Mouse (Mus musculus) urinary bladder, postnatal 14 days (tissue): ENCODE measurements around the gene Ubald1.
A peak's percentile ranks its signal among the peaks of the same experiment; 100 is the strongest.

ENCODE experiments used
- DNase-seq: peaks from one replicate; pipeline ENCODE4 v3.0.0; 2021; ENCODE audit warnings: low spot score

Ubald1 gene

DNA sequence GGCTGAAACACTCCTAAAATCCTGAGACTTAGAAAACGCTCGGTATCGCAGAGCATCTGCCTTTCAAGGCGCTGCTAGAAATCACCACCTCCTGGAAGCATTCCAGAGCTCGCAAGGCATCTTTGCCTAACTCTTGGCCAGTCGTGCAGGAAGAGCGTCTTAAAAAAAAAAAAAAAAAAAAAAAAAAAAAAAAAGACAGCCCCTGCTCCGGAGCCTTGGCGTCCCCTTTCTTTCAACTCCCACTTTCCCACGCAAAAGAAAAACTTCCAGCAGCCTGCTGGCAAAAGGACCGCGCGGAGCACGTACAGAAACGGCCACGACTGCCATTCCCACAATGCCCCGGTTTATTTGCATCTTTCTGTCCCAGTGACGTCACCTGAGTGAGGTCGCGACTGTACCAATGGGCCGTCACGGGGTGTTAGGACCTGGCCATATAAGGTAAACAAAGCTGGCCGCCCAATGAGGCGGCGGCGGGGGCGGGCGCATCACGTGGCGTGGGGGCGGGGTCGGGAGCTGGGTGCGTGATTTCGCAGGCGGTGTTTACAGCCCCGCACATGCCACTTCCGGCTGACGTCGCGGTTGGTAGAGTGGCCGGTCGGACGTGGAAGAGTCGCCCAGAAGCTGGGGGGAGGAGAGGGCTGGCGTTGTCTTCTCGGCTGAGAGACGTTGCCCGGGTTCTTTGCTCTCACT, at the start of gene Ubald1:
Gene Ubald1 (minus strand): TSS at position 180 of the 690 bp plus-strand sequence.
- peak; percentile 98 for DNase-seq

DNA sequence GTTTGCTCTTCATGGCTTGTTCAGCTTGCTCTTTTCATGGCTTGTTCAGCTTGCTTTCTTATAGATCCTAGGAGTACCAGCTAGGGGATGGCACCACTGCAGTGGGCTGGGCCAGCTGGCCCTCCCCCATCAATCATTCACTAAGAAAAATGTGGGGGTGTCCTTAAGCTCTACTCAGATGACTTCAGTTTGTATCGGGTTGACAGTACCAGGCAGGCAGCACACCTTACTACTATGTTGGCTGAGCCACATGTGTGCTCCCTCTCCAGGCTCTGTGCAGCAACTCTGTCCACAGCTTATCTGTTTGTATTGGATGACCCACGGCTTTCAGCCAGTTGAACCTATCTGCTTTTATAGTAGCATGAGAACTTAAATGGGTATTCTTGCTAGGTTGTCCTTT, 48.4 kb upstream of the Ubald1 start:
- no peak for DNase-seq

DNA sequence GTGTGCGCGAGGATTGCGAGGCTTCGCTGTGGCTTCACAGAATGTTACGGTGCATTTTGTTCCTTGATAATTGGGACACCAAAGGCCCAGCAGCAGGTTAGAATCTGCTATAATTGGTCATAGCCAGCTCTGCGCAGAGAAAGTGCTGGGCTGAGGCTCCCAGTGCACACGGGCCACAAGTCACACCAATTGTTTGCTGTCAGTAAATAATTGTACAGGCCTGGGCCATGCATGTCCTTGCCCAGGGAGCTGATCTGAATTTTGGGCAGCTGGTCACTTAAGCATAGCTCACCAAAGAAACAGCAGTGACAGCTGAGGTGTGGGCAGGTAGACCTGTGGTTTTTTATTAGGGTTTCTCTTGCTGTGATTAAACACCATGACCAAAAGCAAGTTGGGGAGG, 47.9 kb upstream of the Ubald1 start:
- DNase-seq, result no peak

DNA sequence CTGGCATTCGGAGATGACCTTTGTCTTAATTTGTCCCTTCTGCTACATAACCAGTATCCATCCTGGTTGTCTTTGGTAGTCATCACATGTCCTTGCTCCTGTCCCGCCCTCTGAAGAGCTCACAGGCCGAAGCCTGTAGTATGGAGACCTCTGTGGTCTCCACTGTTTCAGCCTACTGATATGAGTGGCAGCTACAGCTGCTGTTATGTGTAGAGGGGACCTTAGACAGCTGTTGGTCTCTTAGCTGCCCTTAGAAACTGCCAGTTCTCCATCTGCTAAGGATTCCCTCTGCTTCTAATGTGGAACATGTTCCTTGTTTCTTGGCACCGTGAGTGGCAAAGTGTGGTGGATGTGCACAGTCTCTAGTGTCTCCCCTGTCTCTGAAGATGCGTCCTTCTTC, 43.9 kb upstream of the Ubald1 start:
- no peak for DNase-seq

DNA sequence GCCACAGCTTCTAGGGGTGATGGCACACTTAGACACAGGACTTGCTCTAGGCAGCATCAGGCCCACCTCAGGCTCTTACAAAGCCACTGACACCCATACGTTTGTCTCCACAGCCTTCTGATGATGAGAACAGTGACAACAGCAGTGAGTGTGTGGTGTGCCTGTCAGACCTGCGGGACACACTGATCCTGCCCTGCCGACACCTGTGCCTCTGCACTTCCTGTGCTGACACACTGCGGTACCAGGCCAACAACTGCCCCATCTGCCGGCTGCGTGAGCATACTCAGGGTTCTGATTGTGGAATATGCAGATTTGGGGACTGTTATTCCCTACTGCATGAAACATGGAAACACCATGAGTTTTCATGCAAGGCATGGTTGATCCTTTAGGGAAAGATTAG, 42.4 kb upstream of the Ubald1 start:
- DNase-seq, result no peak

DNA sequence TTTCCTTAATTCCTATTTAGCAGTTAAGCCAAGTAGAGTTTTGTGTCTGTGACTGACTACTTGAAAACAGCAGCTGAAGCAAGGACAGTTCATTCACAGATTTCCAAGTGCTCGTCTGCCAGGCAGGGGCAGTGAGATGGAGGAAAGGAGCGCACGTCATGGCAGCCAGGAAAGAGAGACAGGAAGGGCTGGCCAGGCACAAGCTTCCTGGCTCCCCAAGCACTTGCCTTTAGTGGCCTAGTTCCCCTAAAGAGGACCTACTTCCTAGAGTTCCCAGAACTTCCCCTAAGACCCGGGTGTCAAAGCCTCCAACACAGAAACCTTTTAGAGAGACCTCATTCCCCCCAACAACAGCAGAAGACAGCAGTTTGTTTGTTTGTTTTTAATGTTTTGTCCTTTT, 40.4 kb upstream of the Ubald1 start:
- no peak for DNase-seq

DNA sequence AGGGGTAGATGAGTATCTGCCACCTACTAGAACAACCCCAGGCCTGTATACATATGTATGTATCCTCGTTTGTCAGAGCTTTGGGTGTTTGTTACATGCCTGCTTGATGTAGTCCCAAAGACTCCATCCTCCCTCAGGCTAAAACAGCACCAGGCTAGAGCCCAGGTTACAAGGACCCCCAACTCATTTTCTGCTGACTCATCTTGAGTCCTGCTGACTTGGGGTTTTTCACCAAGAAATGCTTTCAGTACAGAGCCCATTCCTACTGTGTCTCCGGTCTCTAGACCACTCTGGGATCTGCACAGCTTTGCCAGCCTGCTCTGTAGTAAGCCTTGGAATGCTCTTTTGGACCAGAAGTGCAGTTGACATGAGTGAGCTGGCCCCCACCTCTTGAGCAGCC, 36.5 kb upstream of the Ubald1 start:
- no peak for DNase-seq

DNA sequence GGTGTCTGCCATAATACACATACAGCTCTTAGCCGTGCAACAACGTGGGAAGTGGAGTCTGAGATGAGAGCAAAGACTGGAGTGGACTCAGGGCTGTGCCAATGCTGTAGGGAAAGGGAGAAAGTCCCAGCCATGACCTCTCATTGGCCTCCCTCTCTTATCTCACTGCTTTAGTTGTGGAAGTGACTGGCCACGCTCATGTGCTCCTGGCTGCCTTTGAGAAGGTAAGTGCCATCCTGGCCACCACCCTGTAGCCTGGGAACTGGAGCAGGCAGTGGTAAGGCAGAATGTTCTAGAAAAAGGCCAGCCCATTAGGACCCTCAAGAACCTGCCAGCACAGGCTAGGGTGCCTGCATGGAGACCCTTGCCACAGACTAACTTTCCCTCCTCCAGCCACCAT, 35.8 kb upstream of the Ubald1 start:
- no peak for DNase-seq

DNA sequence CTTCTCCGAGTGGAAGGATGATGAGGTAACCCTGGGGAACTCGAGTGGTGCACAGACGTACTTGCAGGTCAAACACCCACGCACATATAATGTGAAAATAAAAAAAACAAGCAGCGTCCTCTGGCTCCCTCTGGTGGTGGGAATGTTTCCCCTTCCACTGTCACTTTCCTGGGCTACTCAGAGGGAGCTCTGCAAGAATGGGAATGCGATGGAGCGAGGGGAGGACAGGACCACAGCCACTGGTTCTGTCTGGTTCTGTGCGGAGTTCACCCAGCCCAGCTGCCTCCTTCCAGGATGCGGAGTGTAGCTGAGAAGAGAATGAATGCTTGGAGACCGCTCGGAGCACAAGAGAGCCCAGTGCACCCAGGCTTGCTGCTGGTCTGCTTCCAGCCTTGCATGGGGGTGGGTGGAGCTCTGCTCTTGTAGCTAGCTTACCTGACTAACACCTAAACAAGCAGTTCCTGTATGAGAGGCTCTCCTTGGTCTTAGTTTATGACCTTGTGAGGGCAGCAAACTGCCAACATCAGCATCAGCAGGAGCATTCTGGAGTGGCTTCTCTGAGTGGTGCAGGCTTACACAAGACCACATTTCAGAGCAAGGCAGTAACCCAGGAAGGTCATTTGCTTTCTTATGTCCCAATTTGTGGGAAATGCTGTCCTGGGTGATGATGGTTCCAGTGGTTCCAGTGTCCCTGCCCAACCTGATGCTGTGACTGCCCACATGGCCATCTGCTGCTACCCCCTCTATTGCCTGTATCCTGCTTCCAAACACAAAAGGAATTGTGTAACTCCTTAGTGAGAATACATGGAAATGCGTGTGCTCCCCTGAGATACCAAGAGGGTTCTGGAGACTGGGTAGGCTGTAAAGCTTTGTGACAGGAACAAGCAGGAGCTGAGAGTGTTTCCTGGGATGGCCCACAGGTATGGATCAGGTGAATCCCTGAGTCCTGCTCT, 33.9 kb upstream of the Ubald1 start:
- peak; percentile 87 for DNase-seq

DNA sequence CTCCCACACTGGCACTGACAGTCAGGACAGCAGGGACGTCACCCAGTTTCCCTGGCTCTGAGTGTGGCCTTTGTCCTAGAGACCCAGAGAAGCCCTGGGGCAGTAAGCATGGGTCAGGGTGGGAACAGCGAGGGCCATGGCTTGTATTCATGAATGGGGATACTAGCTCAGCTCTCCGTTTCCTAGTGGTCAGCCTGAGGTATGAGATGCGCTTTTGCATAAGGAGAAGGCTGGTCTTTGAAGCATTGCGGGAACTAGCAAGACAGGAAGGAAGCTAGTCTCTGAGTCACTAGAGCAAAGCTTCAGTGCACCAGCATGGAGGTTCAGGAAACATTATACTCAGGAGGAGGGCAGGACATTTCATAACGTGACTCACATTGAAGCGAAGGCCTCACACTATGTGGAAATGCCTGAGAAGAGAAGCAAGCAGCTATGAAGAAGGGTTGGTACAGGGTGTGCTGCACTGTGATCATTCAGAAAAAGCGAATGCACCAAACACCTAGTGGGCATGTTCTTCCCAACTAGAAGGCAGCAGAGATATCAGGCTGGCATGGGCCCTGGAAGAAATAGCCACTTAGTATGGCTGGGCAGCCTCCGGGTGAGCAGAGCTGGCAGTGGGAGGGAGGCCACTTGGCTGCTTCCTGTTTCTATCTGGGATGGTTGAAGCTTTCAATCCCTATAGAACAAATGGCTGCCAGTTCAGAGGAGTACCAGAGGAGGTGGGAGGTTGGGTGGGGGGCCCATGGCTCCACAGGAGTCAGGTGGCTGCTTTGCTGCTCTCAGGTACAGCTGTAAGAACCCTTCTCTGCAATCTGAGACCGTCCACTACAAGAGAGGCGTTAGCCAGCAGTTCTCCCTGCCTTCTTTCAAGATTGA, 33.0 kb upstream of the Ubald1 start:
- DNase-seq, result no peak

DNA sequence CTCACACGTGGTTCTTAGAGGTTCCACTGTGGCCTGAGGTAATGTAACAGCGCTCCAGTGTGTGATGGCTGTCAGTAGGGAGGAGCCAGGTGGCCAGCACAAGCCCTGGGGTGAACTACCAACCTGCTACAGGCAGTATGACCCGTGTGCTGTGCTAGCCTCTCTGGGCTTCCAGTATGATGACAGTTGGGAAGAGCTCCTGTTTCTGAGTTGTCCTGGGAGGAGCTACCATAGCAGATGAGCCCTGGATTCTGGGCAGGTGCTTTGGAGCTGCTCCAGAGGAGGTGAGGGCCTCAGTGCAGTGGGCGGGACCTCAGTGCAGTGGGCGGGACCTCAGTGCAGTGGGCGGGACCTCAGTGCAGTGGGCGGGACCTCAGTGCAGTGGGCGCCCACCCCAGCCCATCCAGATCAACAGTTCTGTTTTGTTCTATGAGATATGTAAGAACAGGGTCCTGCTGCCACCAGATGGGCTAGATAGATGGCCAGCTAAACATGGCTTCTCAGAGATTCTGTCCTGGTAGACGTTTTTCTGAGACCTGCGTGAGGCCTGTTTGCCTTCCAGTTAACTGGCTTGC, 32.0 kb upstream of the Ubald1 start:
- DNase-seq, result no peak

DNA sequence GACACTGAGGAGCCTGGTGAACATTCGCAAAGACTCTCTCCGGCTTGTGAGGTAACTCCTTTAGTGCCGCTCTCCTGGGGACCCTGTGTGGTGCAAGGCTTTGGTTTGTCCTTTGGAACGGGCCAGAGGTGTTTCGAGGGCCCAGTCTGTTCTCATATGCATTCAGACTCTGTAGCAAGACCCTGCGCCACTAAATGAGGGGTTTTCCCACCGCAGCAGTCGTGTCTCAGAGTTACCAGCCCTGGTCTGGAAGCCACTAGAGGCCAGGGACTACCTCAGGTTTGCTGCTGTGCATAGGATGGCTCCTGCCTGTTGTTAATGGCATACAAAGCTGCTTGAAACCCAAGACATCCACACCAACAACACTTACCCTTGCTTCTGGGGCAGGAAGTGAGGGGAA, 30.6 kb upstream of the Ubald1 start:
- no peak for DNase-seq

DNA sequence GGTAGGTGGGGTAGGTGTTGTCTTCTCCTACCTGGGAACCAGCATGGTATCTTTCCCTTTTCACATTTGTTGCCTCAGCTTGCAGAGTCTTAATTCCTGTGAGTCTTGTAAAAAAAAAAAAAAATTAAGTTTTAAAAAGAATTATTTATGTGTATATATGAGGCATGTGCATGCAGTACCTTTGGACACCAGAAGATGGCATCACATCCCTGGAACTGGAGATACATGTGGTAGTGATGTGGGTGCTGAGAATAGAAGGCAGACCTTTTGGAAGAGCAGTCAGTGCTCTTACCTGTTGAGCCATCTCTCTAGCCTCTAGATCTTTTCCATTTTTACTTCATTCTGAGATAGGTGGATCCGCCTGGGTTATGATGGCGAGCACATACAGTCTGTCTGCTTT, 29.6 kb upstream of the Ubald1 start:
- no peak for DNase-seq

DNA sequence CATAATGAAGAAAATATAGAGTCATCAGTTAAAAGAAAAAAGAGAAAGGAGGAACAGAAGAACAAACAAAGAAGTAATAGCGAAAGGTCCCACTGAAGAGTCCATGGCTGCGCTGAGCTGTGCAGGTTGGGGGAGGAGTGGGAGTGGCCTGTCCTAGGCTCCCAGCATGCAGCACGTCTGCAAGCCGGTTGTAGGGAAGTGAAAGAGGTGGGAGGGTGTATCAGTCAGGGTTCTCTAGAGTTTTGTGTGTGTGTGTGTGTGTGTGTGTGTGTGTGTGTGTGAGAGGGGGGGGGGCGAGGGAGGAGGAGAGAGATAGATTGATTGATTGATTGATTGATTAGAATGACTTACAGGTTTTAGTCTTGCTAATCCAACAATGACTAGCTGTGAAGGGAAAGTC, 27.9 kb upstream of the Ubald1 start:
- no peak for DNase-seq

DNA sequence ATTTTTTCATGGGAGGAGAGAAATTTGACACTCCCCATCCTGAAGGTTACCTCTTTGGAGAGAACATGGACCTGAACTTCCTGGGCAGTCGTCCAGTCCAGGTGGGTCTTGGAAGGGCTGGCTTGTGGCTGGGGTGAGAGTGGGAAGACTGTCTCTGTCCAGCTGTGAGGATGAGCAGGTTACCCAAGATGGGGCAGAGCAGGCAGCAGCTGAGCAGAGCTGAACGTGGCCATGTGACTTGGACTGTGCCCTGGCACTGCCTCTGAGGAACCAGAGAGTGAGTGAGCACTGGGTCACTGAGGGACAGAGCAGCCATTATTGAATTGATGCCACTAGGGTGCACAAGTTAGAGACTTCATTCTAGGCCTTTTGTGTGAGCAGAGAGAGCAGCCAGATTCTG, 27.3 kb upstream of the Ubald1 start:
- DNase-seq, result no peak

DNA sequence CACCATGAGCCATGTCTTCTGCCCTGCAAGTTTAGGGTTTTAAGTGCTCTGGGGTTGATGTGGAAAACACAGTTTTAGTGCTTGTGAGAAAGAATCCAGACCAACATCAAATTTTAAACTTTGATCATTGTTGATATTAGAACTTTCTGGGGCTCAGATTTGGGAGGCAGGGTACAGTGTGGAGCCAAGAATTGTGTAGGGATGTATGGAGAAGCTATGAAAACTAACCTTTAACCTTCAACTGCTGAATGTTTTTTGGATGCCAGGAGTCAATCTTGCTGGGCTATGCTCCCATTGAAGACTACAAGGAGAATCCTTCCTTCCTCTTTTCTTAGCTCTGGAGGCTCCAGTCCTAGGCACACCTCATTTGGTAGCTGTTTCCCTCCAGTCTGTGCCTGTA, 26.4 kb upstream of the Ubald1 start:
- DNase-seq, result no peak

DNA sequence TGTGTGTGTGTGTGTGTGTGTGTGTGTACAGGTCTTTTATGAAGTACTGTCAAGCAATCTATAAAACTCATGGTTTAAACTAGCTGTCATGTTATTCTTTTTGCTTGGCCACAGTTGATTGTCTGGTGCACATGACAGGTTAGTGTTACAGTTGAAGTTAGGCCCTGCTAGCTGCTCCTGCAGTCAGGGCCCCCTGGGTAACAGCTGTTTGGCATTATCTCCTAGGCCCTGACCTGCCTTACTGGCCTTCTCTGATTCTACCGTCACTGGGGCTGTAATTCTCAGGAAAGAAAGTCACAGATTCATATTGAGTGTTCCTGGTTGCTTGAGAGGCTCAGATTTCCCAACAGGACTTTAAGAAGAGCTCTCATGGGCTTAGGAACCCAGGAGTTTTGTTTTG, 25.5 kb upstream of the Ubald1 start:
- DNase-seq, result no peak

DNA sequence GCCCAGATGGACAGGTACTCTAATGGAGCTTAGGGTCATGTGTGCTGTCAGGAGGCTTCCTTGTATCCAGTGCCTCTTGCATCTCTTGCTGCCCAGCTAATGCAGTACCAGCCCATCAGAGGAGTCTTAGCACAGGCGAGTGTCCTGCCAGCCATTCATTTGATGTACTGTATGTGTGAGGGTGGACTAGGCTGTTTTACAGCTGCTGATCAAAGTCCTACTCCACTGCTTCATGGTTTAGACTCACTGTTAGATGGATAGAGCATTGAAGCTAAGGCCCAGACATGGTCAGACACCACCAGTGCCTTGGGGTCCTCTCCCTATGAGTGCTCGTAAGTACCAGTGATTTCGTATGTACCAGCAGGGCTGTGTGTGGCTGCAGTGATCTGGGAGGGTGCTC, 24.8 kb upstream of the Ubald1 start:
- no peak for DNase-seq

DNA sequence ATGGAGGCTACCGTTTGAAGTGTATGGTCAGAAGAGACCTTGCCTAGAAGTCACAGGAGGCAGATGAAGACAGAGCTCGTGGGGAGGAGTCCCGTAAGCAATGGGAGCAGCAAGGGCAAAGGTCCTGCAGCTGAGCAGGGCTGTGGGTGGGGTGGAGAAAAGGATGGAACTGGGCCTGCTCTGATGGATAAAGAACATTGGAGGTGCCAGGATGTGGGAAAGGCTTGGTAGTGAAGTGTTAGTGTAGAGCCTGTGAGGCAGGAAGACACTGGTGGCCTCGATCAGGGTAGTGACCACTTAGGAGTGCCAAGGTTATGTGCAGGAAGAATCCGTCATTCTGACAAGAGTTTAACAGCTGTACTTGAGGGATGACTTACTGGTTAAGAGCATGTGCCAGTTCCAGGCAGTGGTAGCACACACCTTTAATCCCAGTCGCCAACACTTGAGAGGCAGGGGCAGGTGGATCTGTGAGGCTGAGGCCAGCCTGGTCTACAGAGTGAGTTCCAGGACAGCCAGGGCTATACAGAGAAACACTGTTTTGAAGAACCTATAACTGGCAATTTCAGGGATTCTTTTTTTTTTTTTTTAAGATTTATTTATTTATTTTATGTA, 23.5 kb upstream of the Ubald1 start:
- no peak for DNase-seq

DNA sequence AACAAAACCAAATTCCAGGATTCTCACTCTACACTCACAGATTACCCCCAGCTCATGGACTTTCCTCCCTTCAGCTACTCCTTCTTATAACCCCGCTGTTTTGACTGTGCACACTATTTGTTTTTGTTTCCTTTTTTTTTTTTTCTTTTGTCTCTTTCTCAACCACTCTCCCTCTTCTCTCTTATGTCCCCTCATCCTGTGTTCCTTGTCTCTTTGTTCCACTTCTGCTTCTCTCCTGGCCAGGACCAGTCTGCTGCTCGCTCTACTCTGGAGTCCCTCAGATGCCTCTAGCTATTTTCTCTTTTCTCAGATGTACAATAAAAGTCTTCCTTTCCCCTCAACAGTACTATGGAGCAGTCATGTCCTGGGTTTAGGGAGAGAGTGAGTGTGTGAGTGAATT, 22.3 kb upstream of the Ubald1 start:
- no peak for DNase-seq

DNA sequence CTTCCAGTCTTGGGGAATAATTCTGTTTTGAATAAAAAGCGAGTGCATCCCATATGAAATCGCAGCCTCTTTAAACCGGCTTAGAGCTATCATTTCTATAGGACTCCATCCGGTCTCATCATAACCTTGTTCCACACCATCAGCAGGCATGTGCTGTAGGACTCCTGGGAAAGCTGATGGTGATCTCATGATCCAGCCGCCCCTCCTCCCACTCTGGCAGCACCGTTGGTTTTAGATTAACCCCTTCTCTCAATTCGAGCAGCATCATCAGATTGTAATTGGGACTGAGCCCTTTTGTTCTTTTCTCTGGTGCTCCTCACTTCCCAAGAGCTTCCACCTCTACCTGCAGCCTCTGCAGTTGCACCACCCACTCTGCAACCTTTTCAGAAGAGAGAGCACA, 21.1 kb upstream of the Ubald1 start:
- no peak for DNase-seq

DNA sequence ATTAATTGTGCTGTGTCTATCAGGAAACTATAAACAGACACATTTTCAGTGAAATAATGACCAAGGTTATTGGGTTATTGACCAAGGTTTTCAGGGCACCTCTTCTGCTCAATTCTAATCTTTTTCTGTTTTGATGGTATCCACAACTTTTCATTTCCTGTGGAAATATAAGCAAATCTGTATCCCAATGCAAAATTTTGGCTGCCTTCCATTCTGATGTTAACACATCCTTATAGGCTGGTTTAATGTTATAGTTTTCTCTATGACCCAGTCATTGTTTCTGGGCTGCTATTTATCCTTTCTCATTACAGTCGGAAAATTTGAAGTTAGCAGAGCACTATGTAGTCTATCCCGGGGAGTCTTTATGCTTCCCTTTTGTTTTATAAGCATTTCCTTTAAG, 19.6 kb upstream of the Ubald1 start:
- DNase-seq, result no peak
